Mouse (Mus musculus) small intestine, adult 2 months (tissue): ENCODE data around the gene Gm43738.

Experiments
- CTCF ChIP-seq: fragments of 200-500 bp; IDR thresholded peaks from 2 replicates; pipeline ENCODE4 v1.5.1; 2012; ENCODE audit warnings: low read depth, mild to moderate bottlenecking, control low read depth, inconsistent platforms, low read length, moderate library complexity, mixed read lengths; ENCODE audit not compliant: insufficient replicate concordance, insufficient read length; ENCODE audit errors: extremely low read depth
- POLR2A ChIP-seq: fragments of 200-500 bp; IDR thresholded peaks from 2 replicates; pipeline ENCODE4 v1.6.1; 2012; ENCODE audit warnings: low read depth, mild to moderate bottlenecking, control low read depth, inconsistent platforms, low read length, moderate library complexity

GRCm38 (mm10) chr3:89113058-89113457 lies 12.2 kb upstream of the Gm43738 start:
- TF ChIP-seq CTCF (no peak), POLR2A (no peak; the same call in 1 of the 2 replicates)
